Comparison of ENCODE assay signal across 29 mouse cellular contexts in the genomic region with DNA sequence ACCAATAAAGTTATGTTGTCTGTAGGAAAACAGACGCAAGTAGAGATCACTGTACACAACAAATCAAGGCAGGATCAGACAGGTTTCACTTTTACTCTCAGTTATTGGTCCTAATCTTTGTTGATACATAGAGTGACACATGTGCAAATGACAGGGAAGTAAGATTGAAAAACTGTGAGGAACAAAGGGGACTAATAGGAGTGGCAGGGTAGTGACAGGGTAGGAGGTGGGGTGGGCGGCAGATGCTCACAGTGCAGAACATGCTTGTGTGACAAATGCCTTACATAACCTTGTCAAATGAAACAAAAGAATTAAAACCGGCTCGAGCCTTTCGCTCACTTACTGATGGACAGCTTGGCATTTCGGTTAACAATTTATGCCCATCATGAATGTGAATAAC. TPM values are rescaled to one million over a fixed set of nuclear protein-coding genes. Genes with fewer than 3 reads are reported as not detected.
DNase-seq lines count a peak whose midpoint lies in the region; ATAC-seq and TF ChIP-seq lines count a peak whose summit lies in the region.
"Had no signal": no experiment of that assay in that cellular context is flagged by ENCODE, and none has a peak within 500 bp of the region (broad histone marks: within the 10 kb centered on the region; RNA-seq: fewer than 3 reads in every experiment).

No protein-coding gene starts in this region.

- peak; percentile 66; the same call in 1 of the 2 replicates for ATAC-seq in intestine, embryonic 14.5 days (replicated peaks; ENCODE audit: low FRiP score, low TSS enrichment, low read depth)
- ATAC-seq in intestine, postnatal 0 days, result peak; percentile 70
- peak; percentile 80 for ATAC-seq in stomach, postnatal 0 days (ENCODE audit: low FRiP score, low TSS enrichment)
- no peak for ATAC-seq in hindbrain, embryonic 13.5 days (ENCODE audit: low FRiP score)
- ATAC-seq: forebrain, embryonic 15.5 days; lung, postnatal 0 days had no signal

- H3K27ac ChIP-seq in left cerebral cortex, adult 2 months, result no peak overlapping the region
- no peak overlapping the region for H3K27ac ChIP-seq in intestine, embryonic 14.5 days (ENCODE audit: low read depth)
- 0 out of 2 replicates have a peak overlapping the region, but pooled peaks have one; percentile 46 for H3K27ac ChIP-seq in intestine, postnatal 0 days (ENCODE audit: low read depth, low read length)
- H3K27ac ChIP-seq in stomach, postnatal 0 days (replicated peaks), result 0 out of 2 replicates have a peak overlapping the region, but pooled peaks have one; percentile 30
- H3K27ac ChIP-seq in hindbrain, embryonic 13.5 days, result no peak overlapping the region
- H3K27ac ChIP-seq: forebrain, embryonic 15.5 days; heart, embryonic 13.5 days; macrophage had no signal

- H3K36me3 ChIP-seq in intestine, embryonic 14.5 days (ENCODE audit: control insufficient read depth, insufficient read depth, low read length), result no peaks in the 10 kb centered on the region
- H3K36me3 ChIP-seq in intestine, postnatal 0 days (ENCODE audit: control insufficient read depth, insufficient read depth), result no peaks in the 10 kb centered on the region
- no peaks in the 10 kb centered on the region for H3K36me3 ChIP-seq in stomach, postnatal 0 days (ENCODE audit: control insufficient read depth, insufficient read depth, low read length)
- no peaks in the 10 kb centered on the region for H3K36me3 ChIP-seq in hindbrain, embryonic 13.5 days
- H3K36me3 ChIP-seq: forebrain, embryonic 15.5 days; heart, embryonic 13.5 days had no signal

- H3K9ac ChIP-seq in intestine, embryonic 14.5 days (ENCODE audit: low read length), result no peak overlapping the region
- H3K9ac ChIP-seq in intestine, postnatal 0 days (ENCODE audit: low read depth, low read length), result no peak overlapping the region
- H3K9ac ChIP-seq in stomach, postnatal 0 days (ENCODE audit: low read length), result no peak overlapping the region
- no peak overlapping the region for H3K9ac ChIP-seq in hindbrain, embryonic 13.5 days
- H3K9ac ChIP-seq: forebrain, embryonic 15.5 days; heart, embryonic 13.5 days had no signal

- peak; percentile 7 for DNase-seq in left cerebral cortex, adult 11 months (ENCODE audit: low spot score)
- DNase-seq in left cerebral cortex, adult 2 months (ENCODE audit: extremely low spot score in 1 of 2, low spot score in 2 of 2), result no peak
- no peak for DNase-seq in intestine, embryonic 14.5 days (ENCODE audit: low spot score)
- DNase-seq in stomach, postnatal 0 days (ENCODE audit: low spot score), result peak; percentile 44
- DNase-seq in left cerebral cortex, postnatal 36 days (ENCODE audit: low spot score in 2 of 2), result no peak
- DNase-seq: adrenal gland, adult 8-10 months; cerebellum, adult 2 months; gastrocnemius, postnatal 14 days; heart, postnatal 14 days; kidney, adult 9 months; kidney, postnatal 14 days; thymus, adult 2 months; thymus, postnatal 4 days had no signal

- no peaks in the 10 kb centered on the region for H3K4me1 ChIP-seq in intestine, embryonic 14.5 days (replicated peaks; ENCODE audit: control insufficient read depth, insufficient read depth, low read length)
- H3K4me1 ChIP-seq in intestine, postnatal 0 days (replicated peaks; ENCODE audit: control insufficient read depth, insufficient read depth, low read length), result peaks cover 4% of the 10 kb centered on the region; the same call in 1 of the 2 replicates
- no peaks in the 10 kb centered on the region for H3K4me1 ChIP-seq in stomach, postnatal 0 days (replicated peaks; ENCODE audit: control insufficient read depth, insufficient read depth)
- H3K4me1 ChIP-seq in hindbrain, embryonic 13.5 days (replicated peaks), result no peaks in the 10 kb centered on the region
- H3K4me1 ChIP-seq: heart, embryonic 13.5 days had no signal

- no peak for TF ChIP-seq EP300 in stomach, postnatal 0 days (optimal IDR thresholded peaks at IDR 0.05)

- TF ChIP-seq CTCF in left cerebral cortex, adult 2 months (IDR thresholded peaks at IDR 0.05), result no peak
- no peak for TF ChIP-seq CTCF in intestine, postnatal 0 days (IDR thresholded peaks at IDR 0.05; ENCODE audit: low read depth)
- no peak for TF ChIP-seq CTCF in stomach, postnatal 0 days (IDR thresholded peaks at IDR 0.05; ENCODE audit: low read depth)

- 63% methylated on average over 6 of the region's 6 CpGs for WGBS in intestine, embryonic 14.5 days
- 59% methylated on average over 6 of the region's 6 CpGs for WGBS in intestine, postnatal 0 days
- 52% methylated on average over 6 of the region's 6 CpGs for WGBS in stomach, postnatal 0 days
- 50% methylated on average over 6 of the region's 6 CpGs for WGBS in hindbrain, embryonic 13.5 days

- intact Hi-C loops in left cerebral cortex, adult 2 months (cut with DNase I), result no loop called here
- intact Hi-C loops in left cerebral cortex, postnatal 36 days (cut with DNase I), result no loop called here

- H3K27me3 ChIP-seq in intestine, embryonic 14.5 days (replicated peaks; ENCODE audit: control insufficient read depth, insufficient read depth, low read length), result no peaks in the 10 kb centered on the region
- peaks cover 57% of the 10 kb centered on the region for H3K27me3 ChIP-seq in intestine, postnatal 0 days (replicated peaks; ENCODE audit: control insufficient read depth, insufficient read depth, low read length)
- no peaks in the 10 kb centered on the region for H3K27me3 ChIP-seq in stomach, postnatal 0 days (ENCODE audit: control insufficient read depth, insufficient read depth, low read length)
- H3K27me3 ChIP-seq in hindbrain, embryonic 13.5 days, result no peaks in the 10 kb centered on the region
- H3K27me3 ChIP-seq: forebrain, embryonic 15.5 days; heart, embryonic 13.5 days had no signal

- H3K4me3 ChIP-seq in left cerebral cortex, adult 2 months, result no peak overlapping the region
- no peak overlapping the region for H3K4me3 ChIP-seq in intestine, embryonic 14.5 days (ENCODE audit: low read depth, low read length)
- no peak overlapping the region for H3K4me3 ChIP-seq in intestine, postnatal 0 days (ENCODE audit: low read depth, low read length)
- H3K4me3 ChIP-seq in stomach, postnatal 0 days (ENCODE audit: low read depth, low read length), result no peak overlapping the region
- H3K4me3 ChIP-seq in hindbrain, embryonic 13.5 days, result no peak overlapping the region
- H3K4me3 ChIP-seq: forebrain, embryonic 15.5 days; heart, embryonic 13.5 days had no signal

- H3K9me3 ChIP-seq in intestine, embryonic 14.5 days (ENCODE audit: control insufficient read depth, low read length), result no peaks in the 10 kb centered on the region
- H3K9me3 ChIP-seq in intestine, postnatal 0 days (ENCODE audit: control insufficient read depth), result no peaks in the 10 kb centered on the region
- no peaks in the 10 kb centered on the region for H3K9me3 ChIP-seq in stomach, postnatal 0 days (ENCODE audit: control insufficient read depth, low read length)
- H3K9me3 ChIP-seq in hindbrain, embryonic 13.5 days, result no peaks in the 10 kb centered on the region
- H3K9me3 ChIP-seq: forebrain, embryonic 15.5 days; heart, embryonic 13.5 days had no signal

- H3K4me2 ChIP-seq in intestine, embryonic 14.5 days (ENCODE audit: low read length), result no peak overlapping the region
- H3K4me2 ChIP-seq in intestine, postnatal 0 days (replicated peaks; ENCODE audit: low read depth), result peak overlapping the region; percentile 14; the same call in 1 of the 2 replicates
- no peak overlapping the region for H3K4me2 ChIP-seq in stomach, postnatal 0 days (replicated peaks; ENCODE audit: low read depth)
- no peak overlapping the region for H3K4me2 ChIP-seq in hindbrain, embryonic 13.5 days
- H3K4me2 ChIP-seq: forebrain, embryonic 15.5 days; heart, embryonic 13.5 days had no signal

RNA-seq across cellular contexts. Expression of gene 2210407C18Rik, which starts 2.9 kb away (rescaled TPM):
- not detected for total RNA-seq in left cerebral cortex, adult 2 months (2021)
- 0.22 TPM in 1 of 2 replicates, not detected in the other for polyA plus RNA-seq in intestine, embryonic 14.5 days (2014; fragmentation: Nextera tagmentation; extraction: Ambion mirVana)
- polyA plus RNA-seq in intestine, postnatal 0 days (2015; fragmentation: Nextera tagmentation; extraction: Ambion mirVana), result 24.5 and 49.3 TPM in 2 replicates
- 1,000 and 1,066 TPM in 2 replicates for polyA plus RNA-seq in stomach, postnatal 0 days (2015; fragmentation: Nextera tagmentation; extraction: Ambion mirVana)
- not detected for total RNA-seq in left cerebral cortex, postnatal 36 days (2021)
- not detected in 2 replicates for polyA plus RNA-seq in hindbrain, embryonic 13.5 days (2015; fragmentation: Nextera tagmentation; extraction: Ambion mirVana)
- total RNA-seq: adrenal gland, adult 8-10 months; gastrocnemius, postnatal 14 days; liver, adult 2 months; MEL; midbrain, postnatal 0 days had no signal
- polyA plus RNA-seq: C2C12; cerebellum, adult 2 months; embryonic facial prominence, embryonic 14.5 days; forebrain, embryonic 15.5 days; heart, embryonic 13.5 days; hindbrain, embryonic 11.5 days; limb, embryonic 11.5 days; liver, adult 2 months; liver, embryonic 16.5 days; lung, postnatal 0 days; macrophage; midbrain, postnatal 0 days; neural tube, embryonic 14.5 days; spleen, adult 2 months had no signal

RNA-seq across cellular contexts. Expression of gene Olfr323, which starts 11.5 kb away (rescaled TPM):
- total RNA-seq in left cerebral cortex, adult 2 months (2021), result not detected
- polyA plus RNA-seq in intestine, embryonic 14.5 days (2014; fragmentation: Nextera tagmentation; extraction: Ambion mirVana), result 0.12 TPM in 1 of 2 replicates, not detected in the other
- not detected in 2 replicates for polyA plus RNA-seq in intestine, postnatal 0 days (2015; fragmentation: Nextera tagmentation; extraction: Ambion mirVana)
- polyA plus RNA-seq in stomach, postnatal 0 days (2015; fragmentation: Nextera tagmentation; extraction: Ambion mirVana), result 0.29 and 0.46 TPM in 2 replicates
- not detected for total RNA-seq in left cerebral cortex, postnatal 36 days (2021)
- polyA plus RNA-seq in hindbrain, embryonic 13.5 days (2015; fragmentation: Nextera tagmentation; extraction: Ambion mirVana), result not detected in 2 replicates
- total RNA-seq: adrenal gland, adult 8-10 months; gastrocnemius, postnatal 14 days; heart, postnatal 14 days; liver, adult 2 months; MEL had no signal
- polyA plus RNA-seq: C2C12; cerebellum, adult 2 months; embryonic facial prominence, embryonic 14.5 days; forebrain, embryonic 15.5 days; heart, embryonic 13.5 days; hindbrain, embryonic 11.5 days; limb, embryonic 11.5 days; liver, adult 2 months; liver, embryonic 16.5 days; lung, postnatal 0 days; macrophage; midbrain, postnatal 0 days; neural tube, embryonic 14.5 days; spleen, adult 2 months had no signal

RNA-seq across cellular contexts. Expression of gene Trim58, which starts 21.5 kb away (rescaled TPM):
- total RNA-seq in left cerebral cortex, adult 2 months (2021), result not detected
- polyA plus RNA-seq in intestine, embryonic 14.5 days (2014; fragmentation: Nextera tagmentation; extraction: Ambion mirVana), result 0.08 and 0.16 TPM in 2 replicates
- not detected in 2 replicates for polyA plus RNA-seq in intestine, postnatal 0 days (2015; fragmentation: Nextera tagmentation; extraction: Ambion mirVana)
- polyA plus RNA-seq in stomach, postnatal 0 days (2015; fragmentation: Nextera tagmentation; extraction: Ambion mirVana), result 1.5 and 1.9 TPM in 2 replicates
- total RNA-seq in left cerebral cortex, postnatal 36 days (2021), result not detected
- 0.14 and 0.19 TPM in 2 replicates for polyA plus RNA-seq in hindbrain, embryonic 13.5 days (2015; fragmentation: Nextera tagmentation; extraction: Ambion mirVana)
- total RNA-seq: adrenal gland, adult 8-10 months; gastrocnemius, postnatal 14 days; liver, adult 2 months had no signal
- polyA plus RNA-seq: C2C12; forebrain, embryonic 15.5 days; liver, adult 2 months; macrophage had no signal

RNA-seq across cellular contexts. Expression of gene Olfr324, which starts 23.9 kb away (rescaled TPM):
- not detected for total RNA-seq in left cerebral cortex, adult 2 months (2021)
- polyA plus RNA-seq in intestine, embryonic 14.5 days (2014; fragmentation: Nextera tagmentation; extraction: Ambion mirVana), result not detected in 2 replicates
- polyA plus RNA-seq in intestine, postnatal 0 days (2015; fragmentation: Nextera tagmentation; extraction: Ambion mirVana), result not detected in 2 replicates
- polyA plus RNA-seq in stomach, postnatal 0 days (2015; fragmentation: Nextera tagmentation; extraction: Ambion mirVana), result not detected in 2 replicates
- not detected for total RNA-seq in left cerebral cortex, postnatal 36 days (2021)
- not detected in 2 replicates for polyA plus RNA-seq in hindbrain, embryonic 13.5 days (2015; fragmentation: Nextera tagmentation; extraction: Ambion mirVana)
- total RNA-seq: adrenal gland, adult 8-10 months; gastrocnemius, postnatal 14 days; heart, postnatal 14 days; liver, adult 2 months; MEL had no signal
- polyA plus RNA-seq: C2C12; cerebellum, adult 2 months; embryonic facial prominence, embryonic 14.5 days; forebrain, embryonic 15.5 days; heart, embryonic 13.5 days; hindbrain, embryonic 11.5 days; limb, embryonic 11.5 days; liver, adult 2 months; liver, embryonic 16.5 days; lung, postnatal 0 days; macrophage; spleen, adult 2 months; thymus, adult 2 months had no signal

RNA-seq across cellular contexts. Expression of gene Olfr322, which starts 39.8 kb away (rescaled TPM):
- not detected for total RNA-seq in left cerebral cortex, adult 2 months (2021)
- polyA plus RNA-seq in intestine, embryonic 14.5 days (2014; fragmentation: Nextera tagmentation; extraction: Ambion mirVana), result not detected in 2 replicates
- not detected in 2 replicates for polyA plus RNA-seq in intestine, postnatal 0 days (2015; fragmentation: Nextera tagmentation; extraction: Ambion mirVana)
- not detected in 2 replicates for polyA plus RNA-seq in stomach, postnatal 0 days (2015; fragmentation: Nextera tagmentation; extraction: Ambion mirVana)
- not detected for total RNA-seq in left cerebral cortex, postnatal 36 days (2021)
- polyA plus RNA-seq in hindbrain, embryonic 13.5 days (2015; fragmentation: Nextera tagmentation; extraction: Ambion mirVana), result not detected in 2 replicates
- total RNA-seq: adrenal gland, adult 8-10 months; gastrocnemius, postnatal 14 days; heart, postnatal 14 days; liver, adult 2 months; MEL; midbrain, postnatal 0 days had no signal
- polyA plus RNA-seq: C2C12; cerebellum, adult 2 months; embryonic facial prominence, embryonic 14.5 days; forebrain, embryonic 15.5 days; heart, embryonic 13.5 days; hindbrain, embryonic 11.5 days; limb, embryonic 11.5 days; liver, adult 2 months; lung, postnatal 0 days; macrophage; midbrain, postnatal 0 days; neural tube, embryonic 14.5 days had no signal

Comparison
In these comparisons a context has a peak if more than half of its experiments do, and no peak if none do; other contexts are left out.
1. DNase-seq: peak in left cerebral cortex, adult 11 months (single experiment) and stomach, postnatal 0 days (single experiment); none in left cerebral cortex, adult 2 months (0 of 2), intestine, embryonic 14.5 days (single experiment) and left cerebral cortex, postnatal 36 days (0 of 2).
2. H3K27ac ChIP-seq: peak in intestine, postnatal 0 days (single experiment) and stomach, postnatal 0 days (single experiment); none in left cerebral cortex, adult 2 months (single experiment), intestine, embryonic 14.5 days (single experiment) and hindbrain, embryonic 13.5 days (single experiment).
3. RNA of gene 2210407C18Rik, which starts 2.9 kb away (polyA plus RNA-seq): 1,000 to 1,066 TPM in stomach, postnatal 0 days; 24.5 to 49.3 TPM in intestine, postnatal 0 days, 0.22 TPM in intestine, embryonic 14.5 days and not detected in hindbrain, embryonic 13.5 days; every median in the first group is over 10 times any median in the second.